Mouse (Mus musculus): Measurements from ENCODE around the gene Hbb-y. TPM values are rescaled to one million over a fixed set of nuclear protein-coding genes. Genes with fewer than 3 reads are reported as not detected.

The Hbb-y gene
- total RNA-seq (2014; rRNA removed) (not detected in 2 replicates), polyA plus RNA-seq (2012; rRNA removed) (not detected in 2 replicates)

DNA sequence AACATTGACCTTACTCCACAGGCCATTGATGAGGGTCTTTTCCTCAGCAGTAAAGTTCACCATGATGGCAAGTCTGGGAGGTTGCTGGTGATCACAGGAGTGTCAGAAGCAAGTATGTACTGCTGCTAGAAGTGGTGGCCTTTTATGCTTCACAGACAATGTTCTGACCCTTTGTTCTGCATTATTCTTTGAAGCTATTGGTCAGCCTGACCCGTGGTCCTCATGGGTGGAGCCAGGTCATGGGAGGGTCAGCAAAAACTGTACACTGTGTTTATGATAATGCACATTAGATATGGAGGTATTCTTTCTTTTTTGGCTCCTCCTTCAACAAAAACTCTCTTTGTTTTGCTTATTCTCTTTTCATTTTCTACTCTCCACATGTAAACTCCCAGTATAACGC lies at the start of gene Hbb-y:
Gene Hbb-y, minus strand, starts transcription at position 127 of the 400 bp plus-strand sequence.
- 37% methylated on average over 2 of the region's 2 CpGs for WGBS
- no peaks in the 10 kb centered on the region for H3K36me3 ChIP-seq (ENCODE audit: control insufficient read depth, insufficient read depth, low read length)
- H3K9ac ChIP-seq (ENCODE audit: low read depth, low read length): no peak within 1 kb of the TSS
- H3K27me3 ChIP-seq (ENCODE audit: control insufficient read depth, insufficient read depth, low read length): no peaks in the 10 kb centered on the region
- no peak within 1 kb of the TSS for H3K27ac ChIP-seq (replicated peaks; ENCODE audit: insufficient read depth, low read depth, low read length)
- H3K79me2 ChIP-seq (ENCODE audit: control insufficient read depth, insufficient read depth, low read length): no peaks in the 10 kb centered on the region
- DNase-seq (ENCODE audit: extremely low read depth, low read depth, low spot score): no peak
- H3K4me3 ChIP-seq (ENCODE audit: insufficient read depth, low read depth, low read length): no peak within 1 kb of the TSS
- no peaks in the 10 kb centered on the region for H3K4me1 ChIP-seq (ENCODE audit: control insufficient read depth, insufficient read depth, low read length)
- TF ChIP-seq POLR2A (IDR thresholded peaks at IDR 0.05; ENCODE audit: extremely low read depth, insufficient read depth, low read length) (no peak), CTCF (IDR thresholded peaks at IDR 0.05; ENCODE audit: low read depth, low read length) (no peak)

DNA sequence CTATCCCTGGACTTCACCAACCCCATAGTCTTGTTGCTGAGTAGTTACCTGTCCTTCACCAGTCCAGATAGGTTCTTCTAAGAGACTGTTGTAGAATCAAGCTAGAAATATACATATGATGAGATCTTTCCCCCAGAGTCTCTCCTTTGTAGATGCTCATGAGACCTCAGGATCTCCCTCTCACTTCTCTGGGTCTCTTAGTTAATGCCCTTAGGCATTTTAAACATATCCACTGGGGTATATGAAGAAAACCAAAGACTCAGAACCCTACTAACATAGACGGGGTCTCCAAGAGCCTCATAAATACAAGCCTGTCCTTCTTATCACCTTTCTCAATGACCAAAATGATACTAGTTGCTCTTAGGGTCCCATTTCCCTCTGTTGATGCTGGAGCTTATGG lies 41.4 kb upstream of the Hbb-y start, which contains the start of gene Olfr64:
Gene Olfr64, minus strand, starts transcription at position 101 of the 400 bp plus-strand sequence.
- 35% methylated on average over 1 of the region's 1 CpGs for WGBS
- H3K27me3 ChIP-seq (ENCODE audit: control insufficient read depth, insufficient read depth, low read length): no peaks in the 10 kb centered on the region
- TF ChIP-seq CTCF (IDR thresholded peaks at IDR 0.05; ENCODE audit: low read depth, low read length) (no peak), POLR2A (IDR thresholded peaks at IDR 0.05; ENCODE audit: extremely low read depth, insufficient read depth, low read length) (no peak)
- H3K4me1 ChIP-seq (ENCODE audit: control insufficient read depth, insufficient read depth, low read length): no peaks in the 10 kb centered on the region
- no peak within 1 kb of the TSS for H3K4me3 ChIP-seq (ENCODE audit: insufficient read depth, low read depth, low read length)
- DNase-seq (ENCODE audit: extremely low read depth, low read depth, low spot score): no peak
- H3K27ac ChIP-seq (replicated peaks; ENCODE audit: insufficient read depth, low read depth, low read length): no peak within 1 kb of the TSS
- no peak within 1 kb of the TSS for H3K9ac ChIP-seq (ENCODE audit: low read depth, low read length)
- no peaks in the 10 kb centered on the region for H3K79me2 ChIP-seq (ENCODE audit: control insufficient read depth, insufficient read depth, low read length)
- no peaks in the 10 kb centered on the region for H3K36me3 ChIP-seq (ENCODE audit: control insufficient read depth, insufficient read depth, low read length)

DNA sequence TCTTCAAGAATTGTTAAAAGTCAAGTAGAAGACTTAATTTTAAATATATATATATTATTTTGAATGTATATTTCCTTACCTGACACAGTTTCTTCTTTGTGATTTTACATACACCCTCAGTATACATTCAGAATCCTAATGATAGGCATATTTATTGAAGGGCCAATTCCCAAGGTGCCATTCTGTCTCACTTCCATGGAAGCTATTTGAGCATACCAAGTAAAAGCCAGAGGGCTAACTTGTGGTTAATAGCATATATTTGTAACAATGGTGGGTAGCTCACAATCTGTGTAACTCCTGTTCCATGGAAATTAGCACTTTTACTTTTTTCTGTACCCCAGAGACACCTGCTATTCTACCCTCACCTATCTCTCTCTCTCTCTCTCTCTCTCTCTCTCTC lies 33.1 kb upstream of the Hbb-y start, which contains the start of gene Olfr66:
Gene Olfr66, minus strand, starts transcription at position 101 of the 400 bp plus-strand sequence.
- Histone ChIP-seq H3K4me3 (ENCODE audit: insufficient read depth, low read depth, low read length) (no peak within 1 kb of the TSS), H3K4me1 (ENCODE audit: control insufficient read depth, insufficient read depth, low read length) (no peaks in the 10 kb centered on the region), H3K27ac (replicated peaks; ENCODE audit: insufficient read depth, low read depth, low read length) (no peak within 1 kb of the TSS), H3K27me3 (ENCODE audit: control insufficient read depth, insufficient read depth, low read length) (no peaks in the 10 kb centered on the region), H3K79me2 (ENCODE audit: control insufficient read depth, insufficient read depth, low read length) (no peaks in the 10 kb centered on the region), H3K9ac (ENCODE audit: low read depth, low read length) (no peak within 1 kb of the TSS), H3K36me3 (ENCODE audit: control insufficient read depth, insufficient read depth, low read length) (no peaks in the 10 kb centered on the region)
- no peak for DNase-seq (ENCODE audit: extremely low read depth, low read depth, low spot score)
- TF ChIP-seq CTCF (IDR thresholded peaks at IDR 0.05; ENCODE audit: low read depth, low read length) (no peak), POLR2A (IDR thresholded peaks at IDR 0.05; ENCODE audit: extremely low read depth, insufficient read depth, low read length) (no peak)

DNA sequence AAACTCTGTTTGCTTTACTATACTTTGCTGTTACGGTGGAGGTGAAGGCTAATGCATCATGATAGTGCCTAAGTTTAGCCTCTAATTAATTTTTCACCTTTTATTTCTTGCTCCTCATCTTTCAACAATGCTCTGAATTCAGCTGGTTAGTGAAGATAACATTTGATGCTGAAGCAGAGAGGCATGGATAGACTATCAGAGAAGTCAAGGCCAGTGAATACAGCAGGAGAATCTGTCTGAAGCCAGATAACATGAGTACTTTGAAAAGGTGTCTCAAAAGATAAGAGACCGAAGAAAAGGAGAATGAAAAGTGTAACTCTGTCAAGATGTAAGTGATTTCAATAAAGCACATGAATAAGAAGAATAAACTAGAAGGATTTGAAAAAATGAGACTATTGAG lies 24.1 kb upstream of the Hbb-y start:
- no peak for TF ChIP-seq POLR2A (IDR thresholded peaks at IDR 0.05; ENCODE audit: extremely low read depth, insufficient read depth, low read length)
- no peak for TF ChIP-seq CTCF (IDR thresholded peaks at IDR 0.05; ENCODE audit: low read depth, low read length)
- Histone ChIP-seq H3K27me3 (ENCODE audit: control insufficient read depth, insufficient read depth, low read length) (no peaks in the 10 kb centered on the region), H3K4me3 (ENCODE audit: insufficient read depth, low read depth, low read length) (no peak overlapping the region), H3K27ac (replicated peaks; ENCODE audit: insufficient read depth, low read depth, low read length) (no peak overlapping the region), H3K36me3 (ENCODE audit: control insufficient read depth, insufficient read depth, low read length) (no peaks in the 10 kb centered on the region), H3K9ac (ENCODE audit: low read depth, low read length) (no peak overlapping the region), H3K4me1 (ENCODE audit: control insufficient read depth, insufficient read depth, low read length) (no peaks in the 10 kb centered on the region), H3K79me2 (ENCODE audit: control insufficient read depth, insufficient read depth, low read length) (no peaks in the 10 kb centered on the region)
- 65% methylated on average over 2 of the region's 2 CpGs for WGBS
- no peak for DNase-seq (ENCODE audit: extremely low read depth, low read depth, low spot score)

DNA sequence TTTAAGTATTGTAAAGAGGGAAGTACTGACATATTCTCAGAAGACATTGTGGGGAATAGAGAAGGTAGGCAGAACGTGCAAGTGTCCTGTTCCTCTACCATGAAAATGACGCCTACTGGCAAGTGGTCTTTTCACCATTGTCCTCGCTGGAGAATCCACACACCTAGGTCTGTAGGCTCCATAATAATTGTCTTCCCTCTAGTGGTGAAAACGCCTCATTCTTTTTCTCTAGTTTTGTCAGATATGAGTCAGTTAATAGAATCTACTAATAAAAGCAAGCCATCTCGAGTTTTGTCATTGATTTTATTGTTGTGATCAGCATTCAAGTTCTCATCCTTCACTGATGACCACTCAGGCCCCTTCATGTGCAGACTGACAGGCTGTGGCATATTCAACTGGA lies 21.4 kb upstream of the Hbb-y start:
- Histone ChIP-seq H3K36me3 (ENCODE audit: control insufficient read depth, insufficient read depth, low read length) (no peaks in the 10 kb centered on the region), H3K79me2 (ENCODE audit: control insufficient read depth, insufficient read depth, low read length) (no peaks in the 10 kb centered on the region), H3K9ac (ENCODE audit: low read depth, low read length) (no peak overlapping the region), H3K27me3 (ENCODE audit: control insufficient read depth, insufficient read depth, low read length) (no peaks in the 10 kb centered on the region), H3K27ac (replicated peaks; ENCODE audit: insufficient read depth, low read depth, low read length) (no peak overlapping the region), H3K4me3 (ENCODE audit: insufficient read depth, low read depth, low read length) (no peak overlapping the region), H3K4me1 (ENCODE audit: control insufficient read depth, insufficient read depth, low read length) (no peaks in the 10 kb centered on the region)
- TF ChIP-seq CTCF (IDR thresholded peaks at IDR 0.05; ENCODE audit: low read depth, low read length) (no peak), POLR2A (IDR thresholded peaks at IDR 0.05; ENCODE audit: extremely low read depth, insufficient read depth, low read length) (no peak)
- no peak for DNase-seq (ENCODE audit: extremely low read depth, low read depth, low spot score)
- WGBS: 37% methylated on average over 5 of the region's 5 CpGs

DNA sequence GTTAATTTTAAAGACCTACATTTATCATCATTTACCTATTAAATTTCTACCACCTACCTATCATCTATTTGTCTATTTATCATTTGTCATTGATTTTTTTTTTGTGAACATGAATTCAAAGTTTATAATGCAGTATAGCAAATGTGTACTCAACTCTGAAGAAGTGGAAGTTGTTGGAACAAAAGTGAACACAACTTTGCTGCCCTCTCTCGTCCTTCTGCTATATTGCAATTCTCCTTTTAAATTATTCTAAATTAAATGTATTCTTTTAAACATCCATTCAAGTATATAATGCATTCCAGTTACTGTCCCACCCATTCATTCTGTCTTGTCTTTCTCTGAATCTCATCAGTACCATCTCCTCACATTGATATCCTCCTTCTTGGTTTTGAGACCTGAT lies 20.0 kb upstream of the Hbb-y start:
- Histone ChIP-seq H3K27me3 (ENCODE audit: control insufficient read depth, insufficient read depth, low read length) (no peaks in the 10 kb centered on the region), H3K36me3 (ENCODE audit: control insufficient read depth, insufficient read depth, low read length) (no peaks in the 10 kb centered on the region), H3K79me2 (ENCODE audit: control insufficient read depth, insufficient read depth, low read length) (no peaks in the 10 kb centered on the region), H3K4me1 (ENCODE audit: control insufficient read depth, insufficient read depth, low read length) (no peaks in the 10 kb centered on the region), H3K9ac (ENCODE audit: low read depth, low read length) (no peak overlapping the region), H3K27ac (replicated peaks; ENCODE audit: insufficient read depth, low read depth, low read length) (no peak overlapping the region), H3K4me3 (ENCODE audit: insufficient read depth, low read depth, low read length) (no peak overlapping the region)
- no peak for DNase-seq (ENCODE audit: extremely low read depth, low read depth, low spot score)
- whole genome bisulfite sequencing: 5% methylated on average over 1 of the region's 1 CpGs
- no peak for TF ChIP-seq POLR2A (IDR thresholded peaks at IDR 0.05; ENCODE audit: extremely low read depth, insufficient read depth, low read length)
- TF ChIP-seq CTCF (IDR thresholded peaks at IDR 0.05; ENCODE audit: low read depth, low read length): no peak
